Mouse (Mus musculus): ENCODE results near the gene Ndufs3.

- TF ChIP-seq POLR2A (IDR thresholded peaks at IDR 0.05; ENCODE audit: borderline replicate concordance, control insufficient read depth, low read depth, low read length) (peak; percentile 95), CTCF (IDR thresholded peaks at IDR 0.05; ENCODE audit: control insufficient read depth, insufficient read depth, low read length) (no peak)
These were observed at the start of gene Ndufs3, which contains the start of gene Kbtbd4 for GRCm38 (mm10) chr2:90904076-90904855.
